Mouse (Mus musculus) brown adipose tissue, adult 24 weeks (tissue): ENCODE measurements around the gene Rhod. TPM values are rescaled to one million over a fixed set of nuclear protein-coding genes. Genes with fewer than 3 reads are reported as not detected.
"Not testable (repeated sequence)": the region's sequence is repeated elsewhere in the genome, so short reads cannot be mapped to it uniquely, and the experiment has no call there.

Experiments
- H3K27ac ChIP-seq: fragments of 200-500 bp; replicated peaks from 2 replicates; pipeline ENCODE4 v1.5.1; 2012; ENCODE audit warnings: low read depth, mild to moderate bottlenecking, low read length
- H3K4me1 ChIP-seq: fragments of 200-500 bp; 2 replicates; pipeline ENCODE4 v1.6.1; 2012; ENCODE audit warnings: low read length, mixed read lengths; ENCODE audit not compliant: control insufficient read depth, insufficient read depth, insufficient read length
- H3K4me3 ChIP-seq: fragments of 200-500 bp; 2 replicates; pipeline ENCODE4 v1.5.1; 2012; ENCODE audit warnings: low read depth, mild to moderate bottlenecking, low read length, moderate library complexity; ENCODE audit not compliant: insufficient read depth
- polyA plus RNA-seq: library from polyadenylated mRNA; stranded (reverse); fragments of >200 nt; gene quantifications from 2 replicates; pipeline ENCODE4 v1.2.4, GENCODE M21; 2012; ENCODE audit not compliant: missing spikeins, insufficient read depth, insufficient read length

Gene Rhod
- polyA plus RNA-seq, 1 experiment = 4.5 TPM

DNA sequence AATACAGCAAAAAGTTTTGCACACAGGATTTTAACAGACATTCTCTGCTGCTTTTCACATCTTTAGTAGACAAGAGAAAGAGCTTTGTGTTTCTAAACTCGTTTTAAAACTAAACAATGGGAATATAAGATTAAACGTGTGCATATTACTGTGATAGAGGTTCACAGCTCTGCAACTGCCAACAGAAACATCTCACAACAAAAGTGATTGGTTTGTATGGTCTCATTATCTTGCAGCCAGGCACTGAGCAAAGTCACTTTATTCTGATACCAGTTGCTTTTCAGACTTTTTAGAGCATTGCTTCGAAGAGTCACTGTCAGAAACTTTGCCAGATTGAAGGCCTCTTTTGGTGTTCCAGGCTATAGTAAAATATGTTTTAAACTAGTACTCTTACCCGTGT is 40.3 kb downstream of the Rhod start:
- Histone ChIP-seq H3K4me1 (no peaks in the 10 kb centered on the region), H3K4me3 (no peak overlapping the region), H3K27ac (no peak overlapping the region)

DNA sequence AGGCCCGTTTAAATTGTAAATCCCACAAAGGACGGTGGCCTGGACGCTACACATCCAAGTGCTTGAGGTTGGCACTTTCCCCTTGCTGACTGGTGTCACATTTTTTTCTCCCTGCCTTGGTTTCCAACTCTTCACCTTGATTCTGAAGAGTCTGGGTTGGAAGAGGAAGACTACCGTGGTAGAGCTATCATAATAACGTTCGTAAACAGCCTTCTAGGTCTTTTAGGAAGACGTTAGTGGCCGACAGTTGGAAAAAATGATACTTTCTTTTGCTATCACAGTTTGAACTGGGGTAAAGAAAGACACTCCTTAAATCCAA is 40.6 kb downstream of the Rhod start:
- Histone ChIP-seq H3K4me3 (peak overlapping the region; percentile 89), H3K27ac (no peak overlapping the region), H3K4me1 (no peaks in the 10 kb centered on the region)

DNA sequence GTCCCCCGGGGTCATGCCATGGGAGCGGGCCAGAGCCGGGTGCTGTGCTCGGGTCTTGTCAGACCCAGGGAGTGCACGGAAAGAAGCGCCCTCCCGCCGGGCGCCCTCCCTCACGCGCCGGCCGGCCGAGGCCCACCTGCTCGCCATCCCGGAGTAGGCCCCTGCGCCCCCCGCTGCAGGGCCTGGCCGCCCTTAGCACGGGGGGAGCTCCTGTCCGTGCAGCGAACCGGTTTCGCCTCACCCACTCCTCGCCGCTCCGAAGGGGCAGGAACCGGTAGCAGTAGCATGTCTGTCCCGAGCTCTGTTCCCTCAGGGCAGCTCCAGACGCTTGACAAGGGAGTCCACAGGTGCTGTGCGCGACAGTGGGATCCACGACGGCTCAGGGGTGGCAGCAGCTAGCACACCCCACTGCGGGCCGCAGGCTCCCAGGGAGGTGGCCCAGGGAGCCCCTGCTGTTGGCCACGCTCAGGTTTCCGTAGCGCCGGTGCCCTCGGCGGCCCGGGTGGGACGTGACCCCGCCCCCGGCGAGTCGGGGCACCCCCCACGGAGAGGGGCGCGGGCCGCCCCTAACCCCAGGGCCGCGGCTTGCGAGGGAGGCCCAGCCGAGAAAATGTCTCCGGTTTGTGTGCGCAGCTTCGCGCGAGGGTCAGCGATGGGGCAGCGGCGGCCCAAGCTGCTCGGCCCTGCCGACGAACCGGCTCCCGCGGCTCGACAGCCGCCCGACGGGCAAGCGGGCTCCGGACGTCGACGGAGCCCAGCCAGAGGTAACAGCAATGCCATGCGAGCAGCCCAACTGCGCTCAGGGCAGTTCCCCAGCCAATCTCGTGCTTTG is 41.2 kb downstream of the Rhod start, which contains the start of gene Kdm2a:
TSS of gene Kdm2a (minus strand) at position 488 of the 832 bp plus-strand sequence.
- Histone ChIP-seq H3K4me3 (peak within 1 kb of the TSS; percentile 89), H3K27ac (peak within 1 kb of the TSS; percentile 72), H3K4me1 (no peaks in the 10 kb centered on the region; the same call in 1 of the 2 replicates)

- Histone ChIP-seq H3K4me3 (peak overlapping the region; percentile 100), H3K27ac (peak overlapping the region; percentile 77), H3K4me1 (no peaks in the 10 kb centered on the region; the same call in 1 of the 2 replicates)
These were observed 42.0 kb downstream of the Rhod start for GRCm38 (mm10) chr19:4396998-4397797.

GRCm38 (mm10) chr19:4396081-4396997 is 42.9 kb downstream of the Rhod start:
- H3K4me3 ChIP-seq = peak overlapping the region; percentile 100
- peak overlapping the region; percentile 77 for H3K27ac ChIP-seq
- H3K4me1 ChIP-seq = peaks cover 2% of the 10 kb centered on the region

DNA sequence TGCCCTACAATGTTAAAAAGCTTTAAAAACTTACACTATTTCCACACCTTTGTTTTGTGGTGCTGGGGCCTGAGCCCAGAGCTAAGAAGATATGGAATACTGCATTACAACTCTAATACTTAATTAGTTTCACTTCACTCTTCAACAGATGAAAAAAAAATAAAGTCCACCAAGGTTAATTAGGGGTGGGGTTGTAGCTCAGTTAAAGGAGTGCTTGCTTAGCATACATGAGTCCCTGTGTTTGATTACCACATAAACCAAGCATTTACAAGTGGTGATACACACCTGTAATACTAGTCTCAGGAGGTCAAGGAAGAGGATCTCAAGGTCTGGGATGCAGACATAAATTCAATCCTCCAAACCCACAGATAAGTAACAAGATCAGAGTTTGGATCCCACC is 52.0 kb downstream of the Rhod start:
- Histone ChIP-seq H3K4me1 (peaks cover 4% of the 10 kb centered on the region; the same call in 1 of the 2 replicates), H3K27ac (no peak overlapping the region)

GRCm38 (mm10) chr19:4385026-4385425 is 54.2 kb downstream of the Rhod start:
- Histone ChIP-seq H3K27ac (no peak overlapping the region), H3K4me1 (0 out of 2 replicates have a peak, but pooled peaks cover 2% of the 10 kb centered on the region), H3K4me3 (no peak overlapping the region)

More for the DNA sequence above, 52.0 kb downstream of the Rhod start:
- H3K4me3 ChIP-seq = no peak overlapping the region

DNA sequence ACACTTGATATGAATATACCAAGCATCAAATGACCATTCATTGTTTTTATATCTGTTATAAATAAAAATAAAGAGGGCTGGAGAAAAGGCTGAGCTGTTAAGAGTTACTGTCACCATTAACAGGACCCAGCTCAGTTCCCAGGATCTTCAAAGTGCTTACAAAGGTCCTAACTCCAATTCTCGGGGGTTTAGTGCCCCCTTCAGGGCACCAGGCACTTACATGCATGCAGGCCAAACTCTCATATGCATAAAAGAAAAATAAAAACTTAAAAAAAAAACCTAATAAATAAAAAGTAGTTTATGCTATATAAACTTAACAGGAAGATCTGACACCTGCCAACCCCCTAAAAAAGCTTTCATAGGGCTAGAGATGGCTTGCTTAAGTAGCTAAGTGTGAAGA is 54.9 kb downstream of the Rhod start:
- Histone ChIP-seq H3K27ac (no peak overlapping the region), H3K4me1 (0 out of 2 replicates have a peak, but pooled peaks cover 2% of the 10 kb centered on the region)

DNA sequence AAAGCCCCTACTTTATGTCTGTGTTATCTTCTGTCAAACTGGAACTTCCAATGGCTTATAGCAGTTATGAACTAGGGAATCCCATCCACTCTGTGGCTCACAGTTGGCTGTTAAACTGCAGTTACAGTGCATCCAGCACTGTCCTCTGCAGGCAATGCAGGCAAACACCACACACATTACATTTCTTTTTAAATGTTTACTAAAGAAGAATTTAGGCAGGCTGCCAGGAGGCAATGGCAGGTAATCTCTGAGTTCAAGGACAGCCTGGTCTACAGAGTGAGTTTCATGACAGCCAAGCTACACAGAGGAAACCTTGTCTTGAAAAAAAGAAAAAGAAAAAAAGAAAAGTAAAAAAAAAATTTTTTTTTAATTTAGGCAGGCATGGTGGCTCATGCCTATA is 55.9 kb downstream of the Rhod start:
- no peak overlapping the region for H3K4me3 ChIP-seq
- 0 out of 2 replicates have a peak, but pooled peaks cover 2% of the 10 kb centered on the region for H3K4me1 ChIP-seq
- H3K27ac ChIP-seq = no peak overlapping the region

More for the DNA sequence above, 54.9 kb downstream of the Rhod start:
- no peak overlapping the region for H3K4me3 ChIP-seq

GRCm38 (mm10) chr19:4382303-4382702 is 56.9 kb downstream of the Rhod start:
- H3K27ac ChIP-seq, H3K4me1 ChIP-seq, H3K4me3 ChIP-seq: not testable (repeated sequence)

Other genes starting within 250 kb of the Rhod start
- 0.83 TPM in 1 of 2 replicates, not detected in the other for gene Tbc1d10c, start 248.1 kb downstream of the Rhod start, polyA plus RNA-seq
- gene Ppp1ca, start 247.4 kb downstream of the Rhod start, polyA plus RNA-seq = 265 and 309 TPM in 2 replicates
- gene Rad9a, start 237.8 kb downstream of the Rhod start, polyA plus RNA-seq = 4.4 and 7.6 TPM in 2 replicates
- gene Clcf1, start 225.2 kb downstream of the Rhod start, polyA plus RNA-seq = not detected in 2 replicates
- not detected in 2 replicates for gene AC109138.7, start 225.1 kb downstream of the Rhod start, polyA plus RNA-seq
- gene Pold4, start 207.5 kb downstream of the Rhod start, polyA plus RNA-seq = 63.7 and 81.4 TPM in 2 replicates
- 3.3 and 4.8 TPM in 2 replicates for gene Ssh3, start 170.3 kb downstream of the Rhod start, polyA plus RNA-seq
- gene Ankrd13d, start 156.3 kb downstream of the Rhod start, polyA plus RNA-seq = 0.87 TPM in 1 of 2 replicates, not detected in the other
- gene Grk2, start 133.2 kb downstream of the Rhod start, polyA plus RNA-seq = 30.7 and 35.9 TPM in 2 replicates
- 18.9 and 20.6 TPM in 2 replicates for gene Kdm2a, start 41.1 kb downstream of the Rhod start, polyA plus RNA-seq
- 6.9 and 8.0 TPM in 2 replicates for gene Syt12, start 38.0 kb upstream of the Rhod start, polyA plus RNA-seq
- gene 2010003K11Rik, start 59.2 kb upstream of the Rhod start, polyA plus RNA-seq = 30.6 and 32.3 TPM in 2 replicates
- gene Pcx, start 71.0 kb upstream of the Rhod start, polyA plus RNA-seq = 328 and 343 TPM in 2 replicates
- gene Lrfn4, start 176.2 kb upstream of the Rhod start, polyA plus RNA-seq = 0.36 TPM in 1 of 2 replicates, not detected in the other
- 14.1 and 17.0 TPM in 2 replicates for gene Rce1, start 186.2 kb upstream of the Rhod start, polyA plus RNA-seq